Mouse (Mus musculus) spleen, adult 12 weeks (tissue): ENCODE measurements around the gene Dazap1.
A peak's percentile ranks its signal among the peaks of the same experiment; 100 is the strongest.

Experiments
- DNase-seq: peaks from one replicate; pipeline ENCODE4 v3.0.0; 2022; ENCODE audit warnings: low spot score

The Dazap1 gene

GRCm38 (mm10) chr10:80298571-80299281 lies 37.4 kb downstream of the Dazap1 start:
- no peak for DNase-seq

- no peak for DNase-seq
Measured at GRCm38 (mm10) chr10:80299301-80299700, 38.0 kb downstream of the Dazap1 start.

GRCm38 (mm10) chr10:80299824-80300223 lies 38.5 kb downstream of the Dazap1 start:
- no peak for DNase-seq

- DNase-seq = no peak
Measured at GRCm38 (mm10) chr10:80300672-80301181, 39.4 kb downstream of the Dazap1 start.

GRCm38 (mm10) chr10:80301256-80302081 lies 40.2 kb downstream of the Dazap1 start:
- DNase-seq = no peak

GRCm38 (mm10) chr10:80302082-80302355 lies 40.7 kb downstream of the Dazap1 start:
- no peak for DNase-seq

- DNase-seq = no peak
Measured at GRCm38 (mm10) chr10:80302471-80302881, 41.2 kb downstream of the Dazap1 start.

- no peak for DNase-seq
Measured at GRCm38 (mm10) chr10:80304458-80304857, 43.2 kb downstream of the Dazap1 start.

GRCm38 (mm10) chr10:80304862-80305261 lies 43.6 kb downstream of the Dazap1 start:
- peak; percentile 51 for DNase-seq

GRCm38 (mm10) chr10:80311560-80311959 lies 50.3 kb downstream of the Dazap1 start:
- no peak for DNase-seq

GRCm38 (mm10) chr10:80312586-80313504 lies 51.6 kb downstream of the Dazap1 start:
- no peak for DNase-seq

- DNase-seq = no peak
Measured at GRCm38 (mm10) chr10:80313627-80314201, 52.4 kb downstream of the Dazap1 start.

GRCm38 (mm10) chr10:80314494-80315001 lies 53.3 kb downstream of the Dazap1 start:
- DNase-seq = no peak

GRCm38 (mm10) chr10:80315315-80315714 lies 54.0 kb downstream of the Dazap1 start:
- no peak for DNase-seq

- no peak for DNase-seq
Measured at GRCm38 (mm10) chr10:80316359-80316781, 55.1 kb downstream of the Dazap1 start.

GRCm38 (mm10) chr10:80317011-80317410 lies 55.7 kb downstream of the Dazap1 start:
- DNase-seq = no peak

- DNase-seq = peak; percentile 81
Measured at GRCm38 (mm10) chr10:80320340-80320760, 59.1 kb downstream of the Dazap1 start, which contains the start of gene 2310011J03Rik. 2310011J03Rik (minus strand) TSS chr10:80320537.

- no peak for DNase-seq
Measured at GRCm38 (mm10) chr10:80321014-80321669, 59.9 kb downstream of the Dazap1 start.

- DNase-seq = no peak
Measured at GRCm38 (mm10) chr10:80321670-80322581, 60.6 kb downstream of the Dazap1 start.

GRCm38 (mm10) chr10:80322811-80323211 lies 61.5 kb downstream of the Dazap1 start:
- DNase-seq = no peak
